Mouse (Mus musculus) neutrophil, adult 5-6 weeks (primary cell): ENCODE measurements around the gene Vmn1r185. TPM values are rescaled to one million over a fixed set of nuclear protein-coding genes. Genes with fewer than 3 reads are reported as not detected.
"Not testable (repeated sequence)": the region's sequence is repeated elsewhere in the genome, so short reads cannot be mapped to it uniquely, and the experiment has no call there.

Source experiments
- ATAC-seq: fragments of 151-379, 151-347 bp; 2 replicates; pipeline ENCODE4 v1.8.0; 2017; ENCODE audit warnings: mild to moderate bottlenecking, moderate TSS enrichment; ENCODE audit not compliant: insufficient number of reproducible peaks, poor library complexity, low FRiP score, severe bottlenecking; ENCODE audit errors: extremely low read depth
- total RNA-seq: library from RNA; stranded (forward); fragments of 200-1000 nt; gene quantifications from 2 replicates; pipeline ENCODE4 v1.2.3, GENCODE M21; 2017

Vmn1r185 gene
- not detected in 2 replicates for total RNA-seq

DNA sequence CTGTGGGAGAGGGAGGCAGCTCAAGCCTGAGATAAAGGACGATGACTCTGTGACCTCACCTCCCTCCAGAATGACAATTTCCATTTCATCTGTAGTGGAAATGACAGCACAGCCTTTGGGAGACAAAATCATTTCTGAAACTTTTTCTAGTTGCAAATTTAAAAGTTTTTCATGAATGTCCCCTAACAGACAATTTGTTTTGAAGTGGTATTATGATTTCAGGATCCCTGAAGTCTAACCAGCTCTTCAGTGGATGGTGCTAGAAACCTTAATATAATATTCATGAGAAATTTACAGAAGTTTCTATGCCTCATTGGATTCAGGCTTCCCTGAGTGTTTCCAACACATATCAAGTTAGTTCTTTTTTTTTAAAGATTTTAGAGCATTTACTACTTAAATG is at the start of gene Vmn1r185:
Gene Vmn1r185 (minus strand): TSS at position 101 of the 400 bp plus-strand sequence.
- not testable (repeated sequence) for ATAC-seq

- ATAC-seq: not testable (repeated sequence)
These were observed 49.2 kb upstream of the Vmn1r185 start for GRCm38 (mm10) chr7:26667466-26667865.

GRCm38 (mm10) chr7:26666011-26666410 is 47.7 kb upstream of the Vmn1r185 start:
- no peak for ATAC-seq

DNA sequence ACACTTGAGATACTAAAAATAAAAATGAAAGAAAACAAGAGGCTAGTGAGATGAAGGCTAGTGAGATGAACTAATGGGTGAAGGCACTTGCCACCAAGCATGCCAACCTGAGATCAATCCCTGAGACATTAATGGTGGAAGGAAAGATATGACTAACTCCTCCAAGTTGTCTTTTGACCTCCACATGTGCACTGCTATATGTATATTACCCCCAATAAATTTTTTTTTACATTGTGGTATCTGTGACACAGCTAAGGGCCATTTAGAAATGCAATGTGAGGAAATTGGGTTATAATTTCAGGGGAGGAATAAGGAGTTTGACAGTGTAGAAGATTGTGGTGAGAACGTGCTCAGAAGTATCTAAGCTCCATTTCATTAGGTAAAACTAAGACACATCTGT is 28.5 kb downstream of the Vmn1r185 start:
- no peak for ATAC-seq

DNA sequence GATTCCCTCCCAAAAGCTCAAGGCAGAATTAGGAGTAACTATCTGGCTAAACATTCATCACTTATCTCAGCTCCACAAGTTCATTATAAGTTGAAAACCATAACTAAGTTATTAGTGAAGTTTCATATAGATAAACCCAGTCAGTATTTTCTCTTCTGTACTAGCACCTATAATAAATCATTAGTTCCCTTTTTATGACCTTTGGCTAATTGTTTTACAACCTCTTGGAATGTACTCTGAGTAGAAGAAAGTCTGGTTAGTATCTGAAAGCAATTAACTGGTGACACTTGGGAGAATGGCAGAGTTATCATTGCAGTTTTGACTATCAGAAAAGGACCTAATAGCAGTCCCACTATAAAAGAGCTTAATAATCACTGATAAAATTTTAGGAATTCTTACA is 29.2 kb downstream of the Vmn1r185 start:
- no peak for ATAC-seq

Other genes starting within 250 kb of the Vmn1r185 start
- not detected in 2 replicates for gene Nlrp9c, start 214.8 kb downstream of the Vmn1r185 start, total RNA-seq
- not detected in 2 replicates for gene Nlrp4a, start 183.4 kb downstream of the Vmn1r185 start, total RNA-seq
- not detected in 2 replicates for gene Nlrp9a, start 83.4 kb downstream of the Vmn1r185 start, total RNA-seq
- not detected in 2 replicates for gene Cyp2b23, start 68.0 kb upstream of the Vmn1r185 start, total RNA-seq
- gene Cyp2b19, start 138.7 kb upstream of the Vmn1r185 start, total RNA-seq: not detected in 2 replicates
- gene Cyp2g1, start 190.4 kb upstream of the Vmn1r185 start, total RNA-seq: not detected in 2 replicates
- gene Cyp2a5, start 216.8 kb upstream of the Vmn1r185 start, total RNA-seq: not detected in 2 replicates